Mouse (Mus musculus): Measurements from ENCODE around the gene Gm12169. TPM values are rescaled to one million over a fixed set of nuclear protein-coding genes. Genes with fewer than 3 reads are reported as not detected.

The Gm12169 gene
- polyA plus RNA-seq, 1 experiment from 2014 or later = not detected

DNA sequence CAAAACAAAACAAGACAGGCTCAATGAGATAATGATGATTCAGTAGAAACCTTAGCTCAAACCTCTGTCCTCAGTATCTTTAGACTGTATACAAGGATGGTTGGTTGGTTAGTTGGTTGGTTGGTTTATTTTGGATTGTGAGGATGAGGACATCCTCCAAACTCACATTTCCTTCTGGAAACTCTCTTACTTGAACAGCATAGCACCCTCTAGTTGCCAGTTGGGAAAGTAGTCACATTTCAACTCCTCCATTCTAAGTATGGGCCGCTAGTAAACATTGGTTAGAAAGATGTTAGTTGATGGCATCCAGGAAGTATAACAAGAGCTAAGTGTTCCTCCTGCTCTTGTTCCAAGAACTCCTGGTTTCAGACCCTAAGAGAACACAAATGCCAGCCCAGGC, 45.1 kb downstream of the Gm12169 start:
- H3K27ac ChIP-seq (ENCODE audit: low read depth, low read length) = no peak overlapping the region
- DNase-seq (ENCODE audit: low spot score) (no peak), ATAC-seq (replicated peaks; ENCODE audit: low FRiP score) (no peak)
- H3K9ac ChIP-seq (ENCODE audit: low read depth, low read length) = no peak overlapping the region
- H3K4me1 ChIP-seq (replicated peaks; ENCODE audit: control insufficient read depth, insufficient read depth, low read length) = no peaks in the 10 kb centered on the region
- H3K4me3 ChIP-seq (ENCODE audit: low read depth, low read length) = no peak overlapping the region
- no peaks in the 10 kb centered on the region for H3K27me3 ChIP-seq (replicated peaks; ENCODE audit: control insufficient read depth, insufficient read depth, low read length)
- no peak overlapping the region for H3K4me2 ChIP-seq
- H3K9me3 ChIP-seq (ENCODE audit: control insufficient read depth, low read length) = no peaks in the 10 kb centered on the region
- no peaks in the 10 kb centered on the region for H3K36me3 ChIP-seq (ENCODE audit: control insufficient read depth, insufficient read depth, low read length)
- 83% methylated on average over 1 of the region's 1 CpGs for WGBS

DNA sequence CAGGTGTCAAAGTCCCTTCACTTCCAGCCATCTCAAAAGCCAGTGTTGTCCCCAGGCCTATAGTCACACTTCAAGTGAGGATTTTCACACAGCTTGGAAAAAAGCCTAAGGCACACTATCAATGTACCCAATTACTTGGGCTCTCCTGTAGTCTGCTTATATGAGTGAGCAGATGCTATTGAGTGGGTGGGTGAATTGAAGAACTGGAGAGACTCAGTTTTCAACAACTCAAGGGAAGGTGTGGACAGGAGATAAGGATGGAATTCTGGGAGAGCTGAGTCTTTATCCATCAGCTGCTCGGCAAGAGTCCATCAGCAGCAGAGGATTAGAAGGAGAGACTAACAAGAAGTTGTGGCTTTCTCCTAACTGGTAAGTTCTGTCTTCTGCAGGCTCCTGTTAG, 47.3 kb downstream of the Gm12169 start, which contains the start of gene BC053393:
TSS of gene BC053393 (plus strand) at position 210 of the 400 bp plus-strand sequence.
- H3K4me2 ChIP-seq = no peak within 1 kb of the TSS
- no peak within 1 kb of the TSS for H3K9ac ChIP-seq (ENCODE audit: low read depth, low read length)
- ATAC-seq (replicated peaks; ENCODE audit: low FRiP score) (no peak), DNase-seq (ENCODE audit: low spot score) (no peak)
- no peak within 1 kb of the TSS for H3K4me3 ChIP-seq (ENCODE audit: low read depth, low read length)
- H3K27ac ChIP-seq (ENCODE audit: low read depth, low read length) = no peak within 1 kb of the TSS
- H3K27me3 ChIP-seq (replicated peaks; ENCODE audit: control insufficient read depth, insufficient read depth, low read length) = no peaks in the 10 kb centered on the region
- 44% methylated on average over 1 of the region's 1 CpGs for WGBS
- no peaks in the 10 kb centered on the region for H3K4me1 ChIP-seq (replicated peaks; ENCODE audit: control insufficient read depth, insufficient read depth, low read length)
- H3K9me3 ChIP-seq (ENCODE audit: control insufficient read depth, low read length) = no peaks in the 10 kb centered on the region
- no peaks in the 10 kb centered on the region for H3K36me3 ChIP-seq (ENCODE audit: control insufficient read depth, insufficient read depth, low read length)

DNA sequence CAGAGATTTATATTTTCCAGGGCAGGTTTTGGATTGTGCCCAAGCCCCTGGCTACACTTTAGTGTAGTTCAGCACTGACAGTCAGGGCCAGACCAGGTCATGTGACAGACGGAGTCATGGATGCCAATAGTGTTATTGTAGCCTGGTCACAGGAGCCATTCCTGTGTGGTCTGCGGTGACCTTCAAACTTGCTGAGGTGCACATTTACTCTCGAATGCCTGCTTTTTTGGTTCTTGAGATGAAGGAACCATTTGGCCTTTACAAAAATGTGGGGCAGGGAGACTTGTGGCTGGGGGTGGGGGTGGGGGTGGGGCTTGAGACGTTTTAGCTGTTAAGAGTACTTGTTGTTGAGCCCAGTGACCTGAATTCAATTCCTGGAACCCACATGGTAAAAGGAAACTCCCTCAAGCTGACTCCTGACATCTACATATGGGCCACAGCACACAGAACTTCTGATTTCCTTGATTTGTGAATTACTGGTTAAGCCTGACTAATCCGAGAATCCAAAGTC, 54.8 kb downstream of the Gm12169 start:
- Histone ChIP-seq H3K4me2 (no peak overlapping the region), H3K27ac (ENCODE audit: low read depth, low read length) (no peak overlapping the region), H3K9ac (ENCODE audit: low read depth, low read length) (no peak overlapping the region), H3K9me3 (ENCODE audit: control insufficient read depth, low read length) (no peaks in the 10 kb centered on the region), H3K36me3 (ENCODE audit: control insufficient read depth, insufficient read depth, low read length) (no peaks in the 10 kb centered on the region), H3K4me3 (ENCODE audit: low read depth, low read length) (no peak overlapping the region), H3K4me1 (replicated peaks; ENCODE audit: control insufficient read depth, insufficient read depth, low read length) (no peaks in the 10 kb centered on the region), H3K27me3 (replicated peaks; ENCODE audit: control insufficient read depth, insufficient read depth, low read length) (no peaks in the 10 kb centered on the region)
- DNase-seq (ENCODE audit: low spot score) (no peak), ATAC-seq (replicated peaks; ENCODE audit: low FRiP score) (no peak)
- 63% methylated on average over 5 of the region's 5 CpGs for WGBS

DNA sequence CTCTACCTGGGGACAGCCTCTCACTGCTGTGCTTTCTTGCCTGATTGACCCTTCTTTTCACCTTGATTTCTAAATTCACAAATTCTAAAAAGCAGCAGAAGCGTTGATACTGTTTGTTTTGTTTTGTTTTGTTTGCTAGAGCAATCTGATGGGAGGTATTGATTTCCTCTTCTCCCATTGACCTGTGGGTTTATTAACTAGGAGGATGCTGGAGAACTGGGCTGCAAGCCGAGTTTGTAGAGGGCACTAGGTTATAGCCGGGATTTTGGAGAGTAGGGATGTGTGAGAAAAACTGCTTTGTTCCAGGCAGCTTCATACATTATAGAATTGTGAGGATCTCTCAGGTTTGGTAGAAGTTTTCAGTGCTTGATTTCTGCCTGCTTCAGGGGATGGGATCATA, 56.4 kb downstream of the Gm12169 start:
- 60% methylated on average over 3 of the region's 3 CpGs for whole genome bisulfite sequencing
- no peak; the same call in 1 of the 2 replicates for ATAC-seq (replicated peaks; ENCODE audit: low FRiP score)

DNA sequence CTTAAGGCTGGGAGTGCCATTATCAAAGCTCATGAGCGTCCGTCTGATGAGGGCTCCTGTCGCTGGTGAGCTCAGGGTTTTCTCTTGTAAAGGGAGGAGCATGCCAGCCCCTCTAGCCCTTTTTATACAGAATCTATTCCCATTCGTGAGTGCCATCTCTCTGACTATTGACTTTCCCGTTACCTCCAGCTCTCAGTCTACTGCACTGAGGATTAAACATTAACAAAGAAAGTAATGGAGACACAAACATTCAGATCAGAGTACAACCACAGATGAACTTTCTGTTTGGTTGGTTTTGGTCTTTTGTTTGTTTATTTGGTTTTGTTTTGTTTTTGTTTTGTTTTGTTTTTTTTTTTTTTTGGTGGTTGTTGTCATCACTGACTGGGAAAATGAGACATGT, 58.7 kb downstream of the Gm12169 start:
- ATAC-seq (replicated peaks; ENCODE audit: low FRiP score) (peak; percentile 15; the same call in 1 of the 2 replicates), DNase-seq (ENCODE audit: low spot score) (no peak)
- Histone ChIP-seq H3K4me2 (no peak overlapping the region), H3K27me3 (replicated peaks; ENCODE audit: control insufficient read depth, insufficient read depth, low read length) (no peaks in the 10 kb centered on the region), H3K4me3 (ENCODE audit: low read depth, low read length) (no peak overlapping the region), H3K9ac (ENCODE audit: low read depth, low read length) (no peak overlapping the region), H3K27ac (ENCODE audit: low read depth, low read length) (no peak overlapping the region), H3K4me1 (replicated peaks; ENCODE audit: control insufficient read depth, insufficient read depth, low read length) (no peaks in the 10 kb centered on the region), H3K36me3 (ENCODE audit: control insufficient read depth, insufficient read depth, low read length) (no peaks in the 10 kb centered on the region), H3K9me3 (ENCODE audit: control insufficient read depth, low read length) (no peaks in the 10 kb centered on the region)
- WGBS = 67% methylated on average over 5 of the region's 5 CpGs

More for the DNA sequence above, 56.4 kb downstream of the Gm12169 start:
- Histone ChIP-seq H3K9me3 (ENCODE audit: control insufficient read depth, low read length) (no peaks in the 10 kb centered on the region), H3K4me2 (no peak overlapping the region), H3K4me3 (ENCODE audit: low read depth, low read length) (no peak overlapping the region), H3K9ac (ENCODE audit: low read depth, low read length) (no peak overlapping the region), H3K36me3 (ENCODE audit: control insufficient read depth, insufficient read depth, low read length) (no peaks in the 10 kb centered on the region), H3K27me3 (replicated peaks; ENCODE audit: control insufficient read depth, insufficient read depth, low read length) (no peaks in the 10 kb centered on the region), H3K4me1 (replicated peaks; ENCODE audit: control insufficient read depth, insufficient read depth, low read length) (no peaks in the 10 kb centered on the region), H3K27ac (ENCODE audit: low read depth, low read length) (no peak overlapping the region)
- no peak for DNase-seq (ENCODE audit: low spot score)

Other genes with a start within 250 kb of the Gm12169 start
- gene Cyfip2, start 211.4 kb upstream of the Gm12169 start, polyA plus RNA-seq (2014; fragmentation: Nextera tagmentation; extraction: Ambion mirVana) = 8.7 and 8.9 TPM in 2 replicates
- gene Itk, start 134.7 kb upstream of the Gm12169 start, polyA plus RNA-seq (2014; fragmentation: Nextera tagmentation; extraction: Ambion mirVana) = 0.05 and 0.14 TPM in 2 replicates
- not detected in 2 replicates for gene Fam71b, start 127.7 kb upstream of the Gm12169 start, polyA plus RNA-seq (2014; fragmentation: Nextera tagmentation; extraction: Ambion mirVana)
- 89.0 and 94.6 TPM in 2 replicates for gene Med7, start 87.3 kb upstream of the Gm12169 start, polyA plus RNA-seq (2014; fragmentation: Nextera tagmentation; extraction: Ambion mirVana)
- 0.15 TPM in 1 of 2 replicates, not detected in the other for gene Havcr2, start 69.3 kb upstream of the Gm12169 start, polyA plus RNA-seq (2014; fragmentation: Nextera tagmentation; extraction: Ambion mirVana)
- not detected in 2 replicates for gene BC053393, start 47.3 kb downstream of the Gm12169 start, polyA plus RNA-seq (2014; fragmentation: Nextera tagmentation; extraction: Ambion mirVana)
- gene Dppa1, start 105.0 kb downstream of the Gm12169 start, polyA plus RNA-seq (2014; fragmentation: Nextera tagmentation; extraction: Ambion mirVana) = not detected in 2 replicates
- gene Timd2, start 182.8 kb downstream of the Gm12169 start, polyA plus RNA-seq (2014; fragmentation: Nextera tagmentation; extraction: Ambion mirVana) = 4.8 and 6.7 TPM in 2 replicates
- 0.12 and 0.22 TPM in 2 replicates for gene Havcr1, start 210.9 kb downstream of the Gm12169 start, polyA plus RNA-seq (2014; fragmentation: Nextera tagmentation; extraction: Ambion mirVana)